Mouse (Mus musculus): ENCODE data around the gene Pcp4l1. TPM values are rescaled to one million over a fixed set of nuclear protein-coding genes. Genes with fewer than 3 reads are reported as not detected.

The Pcp4l1 gene
- total and polyA plus RNA-seq, 3 experiments: 165 to 283 (median 255) TPM

- peaks cover 2% of the 10 kb centered on the region; the same call in 1 of the 2 replicates for H3K79me2 ChIP-seq (replicated peaks; ENCODE audit: control insufficient read depth, insufficient read depth, low read length)
- peaks cover 9% of the 10 kb centered on the region for H3K4me1 ChIP-seq (ENCODE audit: control insufficient read depth, insufficient read depth, low read length)
- 0 out of 2 replicates have a peak, but pooled peaks cover 1% of the 10 kb centered on the region for H3K27me3 ChIP-seq (ENCODE audit: control insufficient read depth, insufficient read depth, low read length)
- H3K9ac ChIP-seq (ENCODE audit: low read depth, low read length): peak overlapping the region; percentile 90
- H3K36me3 ChIP-seq (ENCODE audit: control insufficient read depth, insufficient read depth, low read length): no peaks in the 10 kb centered on the region
- no peak for TF ChIP-seq CTCF (IDR thresholded peaks at IDR 0.05)
- no peak for TF ChIP-seq POLR2A (IDR thresholded peaks at IDR 0.05; ENCODE audit: insufficient read depth, low read depth, low read length)
- no peak for TF ChIP-seq EP300 (IDR thresholded peaks at IDR 0.05; ENCODE audit: insufficient read depth, low read depth, low read length)
- no peak for DNase-seq
- intact Hi-C loops (cut with DNase I): loop anchor here (2.0 kb wide), 2 partner anchors 27 to 29 kb away; no protein-coding TSS in a partner anchor
- 38% methylated on average over 11 of the region's 11 CpGs for WGBS
- peak overlapping the region; percentile 42 for H3K4me3 ChIP-seq
- H3K27ac ChIP-seq: peak overlapping the region; percentile 69
These were observed 1.9 kb downstream of the Pcp4l1 start for GRCm38 (mm10) chr1:171193911-171194830.

- peaks cover 11% of the 10 kb centered on the region for H3K4me1 ChIP-seq (ENCODE audit: control insufficient read depth, insufficient read depth, low read length)
- DNase-seq: peak; percentile 25 to 43
These were observed 2.8 kb downstream of the Pcp4l1 start for GRCm38 (mm10) chr1:171193093-171193840.

DNA sequence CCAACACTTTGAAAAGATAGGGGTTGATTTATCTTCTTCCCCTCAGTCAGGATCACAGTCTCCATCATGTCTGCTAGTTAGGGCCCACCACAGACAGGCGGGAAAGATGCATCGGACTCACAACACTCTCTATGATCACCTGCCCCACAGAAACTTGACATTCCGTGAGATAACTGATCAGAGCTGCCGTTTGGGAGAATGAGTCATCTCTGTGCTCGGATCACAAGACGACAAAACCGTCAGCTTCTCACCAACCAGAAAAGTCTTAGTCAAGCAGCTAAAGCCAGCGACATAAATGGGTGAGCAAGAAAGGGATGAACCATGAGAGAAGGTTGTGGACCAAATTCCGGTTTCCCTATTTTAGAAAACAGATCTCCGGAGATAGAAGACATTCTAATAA lies 3.8 kb downstream of the Pcp4l1 start:
- peaks cover 15% of the 10 kb centered on the region for H3K4me1 ChIP-seq (ENCODE audit: control insufficient read depth, insufficient read depth, low read length)
- WGBS: 59% methylated on average over 10 of the region's 10 CpGs
- intact Hi-C loops (cut with DNase I): loop anchor here (2.0 kb wide), 1 partner anchor 27 kb away; no protein-coding TSS in a partner anchor

More at GRCm38 (mm10) chr1:171193093-171193840, 2.8 kb downstream of the Pcp4l1 start:
- WGBS: 8% methylated on average over 18 of the region's 18 CpGs
- Histone ChIP-seq H3K27me3 (ENCODE audit: control insufficient read depth, insufficient read depth, low read length) (0 out of 2 replicates have a peak, but pooled peaks cover 1% of the 10 kb centered on the region), H3K4me3 (peak overlapping the region; percentile 42), H3K79me2 (replicated peaks; ENCODE audit: control insufficient read depth, insufficient read depth, low read length) (peaks cover 2% of the 10 kb centered on the region; the same call in 1 of the 2 replicates), H3K36me3 (ENCODE audit: control insufficient read depth, insufficient read depth, low read length) (no peaks in the 10 kb centered on the region), H3K27ac (peak overlapping the region; percentile 69), H3K9ac (ENCODE audit: low read depth, low read length) (peak overlapping the region; percentile 61)
- intact Hi-C loops (cut with DNase I): loop anchor here (2.0 kb wide), 1 partner anchor 28 kb away; no protein-coding TSS in a partner anchor
- TF ChIP-seq POLR2A (IDR thresholded peaks at IDR 0.05; ENCODE audit: insufficient read depth, low read depth, low read length) (no peak), CTCF (IDR thresholded peaks at IDR 0.05) (no peak), EP300 (IDR thresholded peaks at IDR 0.05; ENCODE audit: insufficient read depth, low read depth, low read length) (no peak)

GRCm38 (mm10) chr1:171190832-171191231 lies 5.2 kb downstream of the Pcp4l1 start:
- Histone ChIP-seq H3K9ac (ENCODE audit: low read depth, low read length) (no peak overlapping the region), H3K4me1 (ENCODE audit: control insufficient read depth, insufficient read depth, low read length) (peaks cover 16% of the 10 kb centered on the region)
- 96% methylated on average over 9 of the region's 9 CpGs for WGBS

More for the DNA sequence above, 3.8 kb downstream of the Pcp4l1 start:
- Histone ChIP-seq H3K79me2 (replicated peaks; ENCODE audit: control insufficient read depth, insufficient read depth, low read length) (peaks cover 3% of the 10 kb centered on the region; the same call in 1 of the 2 replicates), H3K27me3 (ENCODE audit: control insufficient read depth, insufficient read depth, low read length) (0 out of 2 replicates have a peak, but pooled peaks cover 1% of the 10 kb centered on the region), H3K9ac (ENCODE audit: low read depth, low read length) (no peak overlapping the region), H3K27ac (peak overlapping the region; percentile 69; the same call in 1 of the 2 replicates), H3K4me3 (peak overlapping the region; percentile 42; the same call in 1 of the 2 replicates), H3K36me3 (ENCODE audit: control insufficient read depth, insufficient read depth, low read length) (no peaks in the 10 kb centered on the region)
- TF ChIP-seq POLR2A (IDR thresholded peaks at IDR 0.05; ENCODE audit: insufficient read depth, low read depth, low read length): no peak
- no peak for TF ChIP-seq EP300 (IDR thresholded peaks at IDR 0.05; ENCODE audit: insufficient read depth, low read depth, low read length)
- TF ChIP-seq CTCF (IDR thresholded peaks at IDR 0.05): no peak
- DNase-seq: no peak

DNA sequence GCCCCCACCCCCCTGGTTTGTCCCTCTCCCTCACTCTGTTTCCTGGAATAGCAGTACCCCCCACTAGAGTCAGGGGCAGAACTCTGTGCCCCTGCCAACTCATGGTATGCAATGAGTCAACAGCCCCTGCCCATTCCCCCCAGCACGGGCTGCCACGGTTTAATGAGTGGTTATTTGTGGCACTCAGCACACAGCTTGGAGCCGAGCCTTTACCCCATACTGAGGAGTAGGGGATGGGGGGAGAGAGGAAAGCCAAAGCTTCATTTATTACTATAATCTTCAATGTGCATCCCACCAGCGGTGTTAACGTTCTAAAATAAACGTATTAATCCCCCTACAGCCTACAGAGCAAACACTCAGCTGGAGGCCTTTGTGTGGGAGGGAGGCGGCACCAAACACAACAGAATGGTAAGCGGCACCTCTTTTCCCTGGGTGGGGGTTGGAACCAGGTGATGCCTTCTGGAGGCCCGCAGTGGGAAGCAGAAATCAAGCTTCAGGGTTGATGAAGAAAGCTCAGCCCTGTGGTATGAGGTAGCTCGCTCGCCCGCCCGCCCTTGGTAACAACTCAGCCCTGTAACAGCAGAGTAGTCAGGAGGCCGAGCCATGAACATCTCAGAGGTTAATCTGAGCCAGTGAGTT lies 6.5 kb downstream of the Pcp4l1 start:
- Histone ChIP-seq H3K4me1 (ENCODE audit: control insufficient read depth, insufficient read depth, low read length) (peaks cover 22% of the 10 kb centered on the region), H3K79me2 (replicated peaks; ENCODE audit: control insufficient read depth, insufficient read depth, low read length) (peaks cover 2% of the 10 kb centered on the region; the same call in 1 of the 2 replicates), H3K27me3 (ENCODE audit: control insufficient read depth, insufficient read depth, low read length) (no peaks in the 10 kb centered on the region), H3K36me3 (ENCODE audit: control insufficient read depth, insufficient read depth, low read length) (peaks cover 2% of the 10 kb centered on the region; the same call in 1 of the 2 replicates), H3K27ac (peak overlapping the region; percentile 82), H3K4me3 (0 out of 2 replicates have a peak overlapping the region, but pooled peaks have one; percentile 1), H3K9ac (ENCODE audit: low read depth, low read length) (peak overlapping the region; percentile 66)
- 56% methylated on average over 14 of the region's 14 CpGs for WGBS
- no peak for TF ChIP-seq CTCF (IDR thresholded peaks at IDR 0.05)
- TF ChIP-seq EP300 (IDR thresholded peaks at IDR 0.05; ENCODE audit: insufficient read depth, low read depth, low read length): 0 out of 2 replicates have a peak, but pooled peaks have one; percentile 23
- DNase-seq: peak; percentile 20 to 38
- intact Hi-C loops (cut with DNase I): no loop called here

More at GRCm38 (mm10) chr1:171190832-171191231, 5.2 kb downstream of the Pcp4l1 start:
- Histone ChIP-seq H3K4me3 (no peak overlapping the region), H3K27ac (peak overlapping the region; percentile 82), H3K79me2 (replicated peaks; ENCODE audit: control insufficient read depth, insufficient read depth, low read length) (peaks cover 3% of the 10 kb centered on the region; the same call in 1 of the 2 replicates), H3K27me3 (ENCODE audit: control insufficient read depth, insufficient read depth, low read length) (0 out of 2 replicates have a peak, but pooled peaks cover under 1% of the 10 kb centered on the region), H3K36me3 (ENCODE audit: control insufficient read depth, insufficient read depth, low read length) (peaks cover 2% of the 10 kb centered on the region; the same call in 1 of the 2 replicates)
- TF ChIP-seq POLR2A (IDR thresholded peaks at IDR 0.05; ENCODE audit: insufficient read depth, low read depth, low read length) (no peak), EP300 (IDR thresholded peaks at IDR 0.05; ENCODE audit: insufficient read depth, low read depth, low read length) (no peak), CTCF (IDR thresholded peaks at IDR 0.05) (no peak)
- DNase-seq: no peak
- intact Hi-C loops (cut with DNase I): no loop called here

All from heart, adult 2 months (tissue).